In the genomic region with DNA sequence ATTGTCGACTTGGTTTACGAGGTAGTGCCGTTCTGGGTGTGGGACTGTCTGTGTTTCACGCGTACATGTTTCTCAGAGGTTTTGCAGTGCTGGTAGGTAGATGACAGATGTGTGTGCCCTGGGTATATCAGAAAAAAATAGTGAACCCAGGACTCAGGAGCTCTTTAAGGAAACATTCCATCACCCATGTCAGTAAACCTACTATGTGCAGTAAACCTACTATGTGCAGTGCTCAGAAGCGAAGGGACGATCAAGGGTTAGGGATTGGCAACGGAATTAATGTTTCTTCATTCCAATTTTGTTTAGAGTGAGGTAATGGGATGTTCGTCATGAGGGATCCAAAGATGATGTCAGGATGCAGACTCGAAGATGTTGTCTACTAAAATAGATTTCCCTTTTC, we compare ENCODE assay signal across 32 mouse cellular contexts.
"Had no signal": no experiment of that assay in that cellular context is flagged by ENCODE, and none has a peak within 500 bp of the region (broad histone marks: within the 10 kb centered on the region; RNA-seq: fewer than 3 reads in every experiment).

No protein-coding gene starts in this region.

- H3K27ac ChIP-seq: limb, embryonic 10.5 days; limb, embryonic 12.5 days; limb, embryonic 13.5 days; limb, embryonic 15.5 days; liver, embryonic 12.5 days; liver, embryonic 13.5 days; liver, embryonic 14.5 days; liver, embryonic 15.5 days; lung, embryonic 15.5 days; macrophage; midbrain, embryonic 10.5 days; midbrain, embryonic 12.5 days; midbrain, embryonic 13.5 days; midbrain, embryonic 15.5 days; neural tube, embryonic 12.5 days had no signal

- H3K9me3 ChIP-seq: limb, embryonic 10.5 days; limb, embryonic 12.5 days; limb, embryonic 13.5 days; limb, embryonic 15.5 days; liver, embryonic 12.5 days; liver, embryonic 13.5 days; liver, embryonic 15.5 days; lung, embryonic 15.5 days; megakaryocyte, embryonic 14.5 days; midbrain, embryonic 10.5 days; midbrain, embryonic 12.5 days; midbrain, embryonic 13.5 days; midbrain, embryonic 15.5 days; neural tube, embryonic 12.5 days had no signal

- H3K4me2 ChIP-seq: limb, embryonic 12.5 days; limb, embryonic 13.5 days; limb, embryonic 15.5 days; liver, embryonic 11.5 days; liver, embryonic 12.5 days; liver, embryonic 13.5 days; liver, embryonic 15.5 days; lung, embryonic 14.5 days; lung, embryonic 15.5 days; midbrain, embryonic 11.5 days; midbrain, embryonic 12.5 days; midbrain, embryonic 13.5 days; midbrain, embryonic 15.5 days; neural tube, embryonic 12.5 days had no signal

- H3K27me3 ChIP-seq: limb, embryonic 12.5 days; limb, embryonic 13.5 days; limb, embryonic 15.5 days; liver, embryonic 12.5 days; liver, embryonic 13.5 days; liver, embryonic 15.5 days; lung, embryonic 15.5 days; megakaryocyte, embryonic 14.5 days; midbrain, embryonic 12.5 days; midbrain, embryonic 13.5 days; midbrain, embryonic 15.5 days; neural tube, embryonic 12.5 days had no signal

- ATAC-seq: liver, embryonic 12.5 days; liver, postnatal 0 days; lung, postnatal 0 days; midbrain, embryonic 13.5 days; midbrain, embryonic 16.5 days had no signal

- H3K9ac ChIP-seq: limb, embryonic 12.5 days; limb, embryonic 13.5 days; limb, embryonic 15.5 days; liver, embryonic 12.5 days; liver, embryonic 13.5 days; liver, embryonic 14.5 days; liver, embryonic 15.5 days; liver, postnatal 0 days; lung, embryonic 14.5 days; lung, embryonic 15.5 days; midbrain, embryonic 12.5 days; midbrain, embryonic 13.5 days; midbrain, embryonic 15.5 days; neural tube, embryonic 12.5 days had no signal

- H3K36me3 ChIP-seq: limb, embryonic 12.5 days; limb, embryonic 13.5 days; limb, embryonic 15.5 days; lung, embryonic 15.5 days; midbrain, embryonic 12.5 days; midbrain, embryonic 15.5 days; neural tube, embryonic 12.5 days had no signal

- DNase-seq: left cerebral cortex, postnatal 4 days; liver; liver, embryonic 13.5 days; liver, postnatal 0 days; lung, adult 18-20 months; lung, adult 2 months; lung, embryonic 14.5 days; lung, postnatal 10 days; lung, postnatal 14 days; lung, postnatal 36 days; lung, postnatal 4 days; midbrain, embryonic 14.5 days had no signal

- H3K4me1 ChIP-seq: limb, embryonic 10.5 days; limb, embryonic 12.5 days; limb, embryonic 13.5 days; limb, embryonic 15.5 days; midbrain, embryonic 10.5 days; midbrain, embryonic 12.5 days; midbrain, embryonic 13.5 days; midbrain, embryonic 15.5 days; neural tube, embryonic 12.5 days had no signal

- H3K4me3 ChIP-seq: limb, embryonic 10.5 days; limb, embryonic 12.5 days; limb, embryonic 13.5 days; limb, embryonic 15.5 days; liver, embryonic 12.5 days; liver, embryonic 13.5 days; liver, embryonic 15.5 days; lung, embryonic 15.5 days; megakaryocyte, embryonic 14.5 days; midbrain, embryonic 10.5 days; midbrain, embryonic 12.5 days; midbrain, embryonic 13.5 days; midbrain, embryonic 15.5 days; myocyte; neural tube, embryonic 12.5 days had no signal
